Mouse (Mus musculus) hindbrain, embryonic 16.5 days (tissue): ENCODE results near the gene Rtkn2. TPM values are rescaled to one million over a fixed set of nuclear protein-coding genes. Genes with fewer than 3 reads are reported as not detected.

Source experiments
- ATAC-seq: fragments of 200-750 bp; cut with Nextera tagmentation; 2 replicates; pipeline ENCODE4 v1.8.0; 2017; ENCODE audit warnings: moderate TSS enrichment, moderate library complexity
- H3K27ac ChIP-seq: fragments of 300-500 bp; sonication (generic); 2 replicates; pipeline ENCODE4 v1.5.1; 2014; ENCODE audit warnings: low read depth, mild to moderate bottlenecking, control low read depth, low read length, moderate library complexity
- H3K27me3 ChIP-seq: fragments of 300-500 bp; sonication (generic); replicated peaks from 2 replicates; pipeline ENCODE4 v1.6.1; 2014; ENCODE audit warnings: low read length; ENCODE audit not compliant: control insufficient read depth, insufficient read depth
- H3K36me3 ChIP-seq: fragments of 300-500 bp; sonication (generic); 2 replicates; pipeline ENCODE4 v1.6.1; 2014; ENCODE audit warnings: mild to moderate bottlenecking, low read length, moderate library complexity, mixed read lengths; ENCODE audit not compliant: control insufficient read depth, insufficient read depth
- H3K4me1 ChIP-seq: fragments of 300-500 bp; sonication (generic); 2 replicates; pipeline ENCODE4 v1.6.1; 2014; ENCODE audit warnings: low read depth, low read length; ENCODE audit not compliant: control insufficient read depth, insufficient read depth
- H3K4me2 ChIP-seq: fragments of 300-500 bp; sonication (generic); 2 replicates; pipeline ENCODE4 v1.6.1; 2014; ENCODE audit warnings: mild to moderate bottlenecking, low read length, control low read depth, moderate library complexity
- H3K4me3 ChIP-seq: fragments of 300-500 bp; sonication (generic); 2 replicates; pipeline ENCODE4 v1.5.1; 2014; ENCODE audit warnings: mild to moderate bottlenecking, low read length, control low read depth, moderate library complexity
- H3K9ac ChIP-seq: fragments of 300-500 bp; sonication (generic); 2 replicates; pipeline ENCODE4 v1.6.1; 2014; ENCODE audit warnings: low read depth, mild to moderate bottlenecking, control low read depth, low read length, moderate library complexity
- H3K9me3 ChIP-seq: fragments of 300-500 bp; sonication (generic); 2 replicates; pipeline ENCODE4 v1.6.1; 2014; ENCODE audit warnings: mild to moderate bottlenecking, low read length, moderate library complexity; ENCODE audit not compliant: control insufficient read depth
- WGBS: fragments of 180-500 bp; shearing (Covaris S2); extraction: QIAGEN DNeasy Blood & Tissue Kit; methylation state at CpG from one replicate; pipeline ENCODE4 v1.1.7; 2014; 5-methylcytosine and 5-hydroxymethylcytosine counted together
- polyA plus RNA-seq: library from polyadenylated mRNA; unstranded; fragments of >200 nt; fragmentation: Nextera tagmentation; extraction: Ambion mirVana; gene quantifications from 2 replicates; pipeline ENCODE4 v1.2.1, GENCODE M21; 2015

Rtkn2 gene
- polyA plus RNA-seq, 1 experiment from 2014 or later: 4.4 TPM

DNA sequence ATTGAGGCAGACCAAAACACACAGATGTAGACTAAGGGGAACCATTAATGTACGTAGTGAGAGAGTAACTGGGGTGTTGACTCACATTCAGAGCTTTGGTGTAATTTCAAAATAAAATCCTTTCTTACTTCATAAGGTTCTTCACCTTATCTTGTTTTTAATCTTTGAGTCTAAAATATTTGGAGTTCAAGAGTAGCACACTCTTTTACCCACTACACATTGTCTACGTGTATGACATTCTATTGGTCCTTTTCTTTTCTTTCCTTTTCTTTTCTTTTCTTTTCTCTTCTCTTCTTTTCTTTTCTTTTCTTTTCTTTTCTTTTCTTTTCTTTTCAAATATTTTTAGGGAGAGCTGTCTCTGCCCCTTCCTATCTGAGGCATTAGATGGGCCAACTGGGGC, 23.4 kb upstream of the Rtkn2 start:
- Histone ChIP-seq H3K27me3 (no peaks in the 10 kb centered on the region), H3K27ac (no peak overlapping the region), H3K9ac (no peak overlapping the region), H3K4me3 (no peak overlapping the region), H3K4me1 (no peaks in the 10 kb centered on the region), H3K9me3 (0 out of 2 replicates have a peak, but pooled peaks cover 2% of the 10 kb centered on the region), H3K4me2 (no peak overlapping the region), H3K36me3 (no peaks in the 10 kb centered on the region)
- WGBS: 91% methylated on average over 2 of the region's 2 CpGs
- no peak for ATAC-seq

DNA sequence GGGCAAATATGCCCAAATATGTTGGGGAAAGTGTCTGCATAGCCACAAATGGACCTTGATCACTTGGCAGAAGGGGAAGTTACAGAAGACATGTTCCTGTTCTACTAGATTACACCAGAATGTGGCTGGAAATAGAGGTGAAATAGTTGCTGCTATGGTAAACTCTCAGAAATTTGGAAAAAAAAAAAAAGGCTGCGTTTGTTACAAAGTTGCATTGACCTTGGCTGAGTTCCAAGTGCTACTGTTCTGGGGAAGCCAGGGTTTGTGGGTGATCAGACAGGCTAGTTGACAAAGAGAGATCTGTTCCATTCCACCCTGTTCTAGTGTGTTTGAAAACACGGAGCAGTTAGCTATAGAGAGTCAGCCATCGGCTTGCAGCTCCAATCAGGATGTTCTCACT, 19.4 kb upstream of the Rtkn2 start:
- Histone ChIP-seq H3K27me3 (no peaks in the 10 kb centered on the region), H3K4me3 (no peak overlapping the region), H3K4me1 (no peaks in the 10 kb centered on the region), H3K9me3 (0 out of 2 replicates have a peak, but pooled peaks cover 2% of the 10 kb centered on the region), H3K9ac (no peak overlapping the region), H3K27ac (no peak overlapping the region), H3K4me2 (no peak overlapping the region), H3K36me3 (no peaks in the 10 kb centered on the region)
- 55% methylated on average over 3 of the region's 3 CpGs for WGBS
- ATAC-seq: no peak

DNA sequence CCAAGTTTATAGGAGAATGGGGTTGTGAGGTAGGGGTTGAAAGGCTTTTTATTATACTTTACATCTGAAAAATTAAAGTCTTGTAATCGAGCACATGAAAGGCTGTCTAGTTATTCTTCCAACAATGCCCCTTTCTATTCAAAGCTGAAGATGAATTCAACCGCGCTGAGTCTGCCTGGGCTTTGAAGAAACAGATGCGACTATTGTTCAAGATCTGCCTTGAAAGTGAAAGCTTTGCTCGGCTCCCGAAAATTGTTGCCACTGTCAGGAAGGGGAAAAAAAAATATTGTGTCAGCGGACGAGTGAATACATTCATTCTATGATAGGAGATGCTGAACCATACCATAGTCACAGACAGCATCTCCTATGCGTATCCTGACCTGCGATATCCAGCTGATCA, 16.9 kb upstream of the Rtkn2 start:
- Histone ChIP-seq H3K4me2 (peak overlapping the region; percentile 40), H3K9me3 (0 out of 2 replicates have a peak, but pooled peaks cover 2% of the 10 kb centered on the region), H3K4me3 (no peak overlapping the region), H3K27me3 (no peaks in the 10 kb centered on the region), H3K4me1 (no peaks in the 10 kb centered on the region), H3K27ac (no peak overlapping the region), H3K9ac (no peak overlapping the region), H3K36me3 (no peaks in the 10 kb centered on the region)
- ATAC-seq: no peak
- WGBS: 21% methylated on average over 10 of the region's 10 CpGs

DNA sequence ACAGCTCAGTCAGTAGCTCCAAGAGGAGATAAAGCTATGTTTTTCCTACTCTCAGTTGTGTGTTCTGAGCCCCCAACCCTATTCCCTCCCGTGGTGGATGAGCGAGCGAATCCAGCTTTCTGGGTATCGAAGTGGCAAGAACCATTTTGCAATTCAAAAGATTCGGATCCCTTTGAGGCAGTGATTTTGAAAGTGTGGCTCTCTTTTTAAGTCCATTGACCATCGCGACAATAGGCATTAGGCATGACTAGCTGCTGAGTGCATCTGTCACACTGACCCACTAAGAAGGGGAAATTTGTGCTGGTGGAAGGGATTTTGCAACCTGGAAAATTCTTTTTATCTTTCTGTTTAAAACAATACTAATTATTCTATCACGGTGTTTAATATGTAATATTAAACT, 15.3 kb upstream of the Rtkn2 start:
- H3K9ac ChIP-seq: no peak overlapping the region
- H3K9me3 ChIP-seq: 0 out of 2 replicates have a peak, but pooled peaks cover 2% of the 10 kb centered on the region
- 27% methylated on average over 8 of the region's 8 CpGs for WGBS
- no peak overlapping the region for H3K27ac ChIP-seq
- H3K36me3 ChIP-seq: no peaks in the 10 kb centered on the region
- H3K4me3 ChIP-seq: no peak overlapping the region
- H3K4me2 ChIP-seq: no peak overlapping the region
- no peaks in the 10 kb centered on the region for H3K4me1 ChIP-seq
- no peaks in the 10 kb centered on the region for H3K27me3 ChIP-seq
- no peak for ATAC-seq

DNA sequence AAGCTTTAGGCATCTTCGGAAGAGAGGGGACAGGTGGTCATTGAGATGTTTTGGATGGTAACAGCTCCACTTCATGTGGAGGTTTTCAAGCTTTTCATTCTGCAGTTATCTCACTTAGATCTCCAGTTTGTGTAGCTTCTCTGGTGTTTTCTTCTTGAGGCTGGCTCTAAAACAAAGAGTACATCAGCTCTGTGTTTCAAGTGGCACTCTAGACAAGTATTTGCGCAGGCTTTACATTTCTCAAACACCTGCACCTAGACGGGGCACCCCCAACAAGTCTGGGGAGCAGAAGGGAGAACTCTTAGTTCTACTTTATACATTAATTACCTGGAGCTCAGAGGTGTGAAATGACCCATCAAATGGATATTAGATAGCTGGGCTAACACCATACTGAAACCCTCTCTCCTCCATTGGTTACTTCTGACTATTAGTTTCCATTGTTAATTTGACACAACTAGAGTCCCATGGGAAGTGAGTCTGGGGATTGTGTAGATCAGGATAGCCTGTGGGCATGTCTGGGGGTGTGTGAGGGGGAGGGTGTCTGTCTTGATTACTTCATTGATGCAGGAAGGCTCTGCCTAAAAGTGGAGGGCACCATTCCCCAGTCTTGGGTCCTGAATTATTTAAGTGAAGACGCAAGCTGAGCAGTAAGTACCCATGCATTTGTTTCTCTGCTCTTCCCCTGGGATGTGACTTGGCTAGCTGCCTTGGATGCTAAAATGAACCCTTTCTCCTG, 14.0 kb upstream of the Rtkn2 start:
- Histone ChIP-seq H3K9ac (no peak overlapping the region), H3K27me3 (no peaks in the 10 kb centered on the region), H3K4me2 (no peak overlapping the region), H3K4me1 (no peaks in the 10 kb centered on the region), H3K4me3 (no peak overlapping the region), H3K9me3 (no peaks in the 10 kb centered on the region), H3K36me3 (no peaks in the 10 kb centered on the region), H3K27ac (no peak overlapping the region)
- 78% methylated on average over 4 of the region's 4 CpGs for WGBS
- no peak for ATAC-seq

DNA sequence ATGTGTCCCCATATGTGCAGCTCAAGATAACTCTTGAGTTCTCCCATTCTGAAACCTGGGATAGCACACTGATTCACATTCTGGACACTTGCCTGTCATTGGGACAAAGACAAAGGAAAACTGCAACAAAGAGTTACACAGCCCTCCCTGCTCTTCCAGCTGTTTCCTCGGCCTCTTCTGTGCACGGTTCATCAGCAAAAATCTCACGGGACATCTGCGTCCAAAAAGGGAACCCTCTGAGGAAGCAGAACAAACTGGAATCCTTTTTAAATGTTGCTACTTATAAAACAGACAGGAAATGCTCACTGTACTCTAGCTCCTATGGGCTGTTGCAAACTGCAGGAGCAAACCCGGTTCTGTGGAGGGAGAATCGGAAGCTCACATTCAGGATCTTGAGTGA, 13.3 kb upstream of the Rtkn2 start:
- no peaks in the 10 kb centered on the region for H3K27me3 ChIP-seq
- no peak overlapping the region for H3K4me2 ChIP-seq
- no peaks in the 10 kb centered on the region for H3K36me3 ChIP-seq
- ATAC-seq: no peak; the same call in 1 of the 2 replicates
- 19% methylated on average over 6 of the region's 6 CpGs for WGBS
- H3K27ac ChIP-seq: no peak overlapping the region
- no peaks in the 10 kb centered on the region for H3K4me1 ChIP-seq
- H3K4me3 ChIP-seq: no peak overlapping the region
- no peak overlapping the region for H3K9ac ChIP-seq
- no peaks in the 10 kb centered on the region for H3K9me3 ChIP-seq

DNA sequence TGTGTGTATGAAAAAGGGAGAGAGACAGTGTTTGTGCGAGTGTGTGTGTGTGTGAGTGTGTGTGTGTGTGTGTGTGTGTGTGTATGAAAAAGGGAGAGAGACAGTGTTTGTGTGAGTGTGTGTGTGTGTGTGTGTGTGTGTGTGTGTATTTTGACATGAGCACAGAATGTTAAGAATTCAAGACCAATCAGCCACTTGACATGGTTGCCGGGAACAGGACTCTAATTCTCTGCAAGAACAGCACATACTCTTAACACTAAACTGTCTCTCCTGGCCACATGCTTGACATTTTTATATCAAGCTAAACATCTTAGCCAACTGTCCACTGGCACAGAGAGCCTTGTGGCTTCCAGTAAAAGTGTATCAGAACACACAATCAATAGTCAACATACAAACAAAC, 12.4 kb upstream of the Rtkn2 start:
- ATAC-seq: no peak
- Histone ChIP-seq H3K27ac (no peak overlapping the region), H3K4me2 (no peak overlapping the region), H3K4me3 (no peak overlapping the region), H3K9ac (no peak overlapping the region), H3K4me1 (no peaks in the 10 kb centered on the region), H3K9me3 (no peaks in the 10 kb centered on the region), H3K27me3 (no peaks in the 10 kb centered on the region), H3K36me3 (no peaks in the 10 kb centered on the region)
- 76% methylated on average over 2 of the region's 2 CpGs for WGBS

DNA sequence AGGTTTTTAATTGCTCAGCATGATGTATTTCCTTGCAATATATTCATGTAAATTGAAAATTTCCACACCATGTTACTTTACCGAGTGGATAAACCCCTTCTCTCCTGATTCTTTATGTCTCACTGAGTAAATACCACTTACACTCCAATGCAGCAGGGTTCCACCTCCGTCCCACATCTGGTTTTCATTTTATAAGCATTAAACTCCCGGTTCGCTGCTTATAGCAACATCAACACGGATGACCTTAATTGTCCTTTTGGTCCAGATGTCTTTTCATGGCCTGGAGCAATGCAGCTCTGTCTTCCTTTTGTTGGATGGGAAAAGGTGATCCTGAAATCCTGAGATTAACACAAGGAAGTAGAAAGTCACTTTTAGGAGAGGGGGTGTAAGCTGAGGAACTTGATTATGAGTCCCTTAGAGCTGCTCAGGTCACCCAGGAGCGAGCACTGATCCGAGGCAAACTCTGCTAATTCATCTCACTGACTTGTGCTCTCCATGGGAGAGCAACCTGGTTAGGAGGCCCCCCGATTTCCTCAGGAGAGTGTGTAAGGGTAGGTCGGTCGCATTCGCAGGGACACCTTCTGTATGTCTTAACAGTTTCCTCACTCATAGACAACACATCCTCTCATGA, 8.1 kb upstream of the Rtkn2 start:
- no peak for ATAC-seq
- WGBS: 78% methylated on average over 11 of the region's 11 CpGs
- no peak overlapping the region for H3K4me3 ChIP-seq
- H3K9me3 ChIP-seq: no peaks in the 10 kb centered on the region
- H3K36me3 ChIP-seq: no peaks in the 10 kb centered on the region
- H3K27me3 ChIP-seq: no peaks in the 10 kb centered on the region
- H3K9ac ChIP-seq: no peak overlapping the region
- H3K27ac ChIP-seq: no peak overlapping the region
- H3K4me1 ChIP-seq: no peaks in the 10 kb centered on the region
- no peak overlapping the region for H3K4me2 ChIP-seq

DNA sequence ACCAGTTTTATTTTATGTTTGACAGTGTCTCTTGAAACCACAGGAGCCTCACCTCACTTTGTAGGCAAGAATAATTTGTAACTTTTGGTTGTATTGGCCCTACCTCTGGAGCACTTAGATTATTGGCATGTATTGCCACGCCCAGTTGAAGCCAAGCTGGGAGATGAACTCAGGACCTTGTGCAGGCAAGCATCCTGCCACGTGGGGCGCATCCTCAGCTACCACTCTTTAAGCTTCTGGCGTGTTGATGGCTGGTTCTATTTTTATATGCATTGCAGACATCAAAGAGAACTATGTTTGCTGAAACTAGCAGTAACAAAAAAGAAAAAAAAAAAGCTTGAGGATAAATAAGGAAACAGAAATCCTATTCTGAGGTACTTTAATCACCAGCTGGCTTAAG, 2.1 kb upstream of the Rtkn2 start:
- Histone ChIP-seq H3K27ac (no peak overlapping the region), H3K4me2 (no peak overlapping the region), H3K4me1 (peaks cover 7% of the 10 kb centered on the region), H3K27me3 (no peaks in the 10 kb centered on the region), H3K9ac (no peak overlapping the region), H3K36me3 (no peaks in the 10 kb centered on the region), H3K4me3 (no peak overlapping the region), H3K9me3 (no peaks in the 10 kb centered on the region)
- ATAC-seq: no peak
- WGBS: 63% methylated on average over 4 of the region's 4 CpGs
